Mouse (Mus musculus): ENCODE data around the gene Rictor. TPM values are rescaled to one million over a fixed set of nuclear protein-coding genes. Genes with fewer than 3 reads are reported as not detected.

Rictor gene
- polyA plus RNA-seq (2011; ENCODE audit: insufficient read length, low read depth, missing spikeins), result 46.7 and 66.7 TPM in 2 replicates

DNA sequence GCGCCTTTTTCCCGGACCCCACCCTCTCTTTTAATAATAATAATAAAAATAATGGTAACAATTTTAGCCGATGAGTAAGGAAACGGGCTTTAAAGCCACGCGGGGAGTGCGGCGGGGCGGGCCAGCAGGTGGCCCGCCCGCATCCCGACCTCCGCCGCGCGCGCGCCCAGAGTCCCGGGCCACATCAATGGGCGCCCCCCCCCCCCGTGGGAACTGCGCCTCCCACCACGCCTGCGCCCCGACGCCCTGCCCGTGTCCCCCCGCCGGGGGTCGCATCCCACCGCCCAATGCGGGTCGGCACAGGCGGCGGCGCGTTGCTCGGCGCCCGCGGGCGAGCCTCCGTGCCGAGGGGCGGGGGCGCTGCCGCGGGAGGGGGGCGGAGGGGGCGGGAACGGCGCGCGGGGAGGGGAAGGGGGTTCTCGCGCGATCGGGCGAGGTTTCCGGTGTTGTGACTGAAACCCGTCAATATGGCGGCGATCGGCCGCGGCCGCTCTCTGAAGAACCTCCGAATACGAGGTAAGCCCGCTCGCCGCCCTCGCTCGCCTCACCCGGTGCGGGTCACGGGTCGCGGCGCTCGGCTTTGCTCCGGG, at the start of gene Rictor:
Gene Rictor (plus strand): TSS at position 444 of the 590 bp plus-strand sequence.
- peak within 1 kb of the TSS; percentile 97 for H3K27ac ChIP-seq (ENCODE audit: insufficient read depth, low read length)
- H3K4me3 ChIP-seq (ENCODE audit: insufficient read depth, low read length), result peak within 1 kb of the TSS; percentile 95
- H3K4me1 ChIP-seq (ENCODE audit: control insufficient read depth, insufficient read depth, low read length), result peaks cover 5% of the 10 kb centered on the region
- TF ChIP-seq CTCF (IDR thresholded peaks at IDR 0.05; ENCODE audit: borderline replicate concordance, insufficient read depth, low read length) (no peak), POLR2A (IDR thresholded peaks at IDR 0.05; ENCODE audit: low read depth, low read length) (peak; percentile 82)

DNA sequence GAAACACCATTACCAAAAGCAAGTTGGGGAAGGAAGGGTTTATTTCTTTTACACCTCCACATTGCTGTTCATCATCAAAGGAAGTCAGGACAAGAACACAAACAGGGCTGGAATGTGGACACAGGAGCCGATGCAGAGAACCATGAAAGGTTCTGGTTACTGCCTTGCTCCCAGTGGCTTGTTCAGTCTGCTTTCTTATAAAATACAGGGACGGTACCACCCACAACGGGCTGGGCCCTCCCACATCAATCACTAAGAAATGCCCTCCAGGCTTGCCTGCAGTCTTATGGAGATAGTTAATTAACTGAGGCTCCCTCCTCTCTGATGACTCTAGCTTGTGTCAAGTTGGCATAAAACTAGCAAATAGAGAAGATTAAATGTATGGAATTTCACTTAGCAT, 46.2 kb upstream of the Rictor start:
- peaks cover 4% of the 10 kb centered on the region; the same call in 1 of the 2 replicates for H3K4me1 ChIP-seq (ENCODE audit: control insufficient read depth, insufficient read depth, low read length)
- H3K4me3 ChIP-seq (ENCODE audit: insufficient read depth, low read length), result no peak overlapping the region
- H3K27ac ChIP-seq (ENCODE audit: insufficient read depth, low read length), result no peak overlapping the region
- TF ChIP-seq POLR2A (IDR thresholded peaks at IDR 0.05; ENCODE audit: low read depth, low read length) (no peak), CTCF (IDR thresholded peaks at IDR 0.05; ENCODE audit: borderline replicate concordance, insufficient read depth, low read length) (no peak)

DNA sequence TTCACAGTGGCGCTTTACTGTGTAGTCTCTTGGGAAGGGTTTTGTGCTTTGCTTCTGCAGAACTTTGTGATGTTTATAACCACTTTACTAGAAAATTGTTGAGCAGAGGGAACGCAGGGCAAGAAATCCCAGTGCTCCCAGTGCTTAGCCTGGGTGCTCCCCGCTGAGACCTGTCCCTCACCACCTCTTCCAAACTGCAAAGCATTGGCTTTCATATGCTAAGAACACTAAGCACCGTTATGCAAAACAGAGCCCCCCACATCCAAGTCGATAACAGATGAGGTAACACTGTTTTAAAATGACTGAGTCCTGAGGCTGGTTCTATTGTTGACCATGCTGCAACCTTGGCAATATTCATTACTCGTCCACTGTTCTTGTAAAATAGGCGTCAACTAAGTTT, 44.2 kb upstream of the Rictor start:
- H3K4me3 ChIP-seq (ENCODE audit: insufficient read depth, low read length), result no peak overlapping the region
- TF ChIP-seq POLR2A (IDR thresholded peaks at IDR 0.05; ENCODE audit: low read depth, low read length), result no peak
- no peak for TF ChIP-seq CTCF (IDR thresholded peaks at IDR 0.05; ENCODE audit: borderline replicate concordance, insufficient read depth, low read length)

DNA sequence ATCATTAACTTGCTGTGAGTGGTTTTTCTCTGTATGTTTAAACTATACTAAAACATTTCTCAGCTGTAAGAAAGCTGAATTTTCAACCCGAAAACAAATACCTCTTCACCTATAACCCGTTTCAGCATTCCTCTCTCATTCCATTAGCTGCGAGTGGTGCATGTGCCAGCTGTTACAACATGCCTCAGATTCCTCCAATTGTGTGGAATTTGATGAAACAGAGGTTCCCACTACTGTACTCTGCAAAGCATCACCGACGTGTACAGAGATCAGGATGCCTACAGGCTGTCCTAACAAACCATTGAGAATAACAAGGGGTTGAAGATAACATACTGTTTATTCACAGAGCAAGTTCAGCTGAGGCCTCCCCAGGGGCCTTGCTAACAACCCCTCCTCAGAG, 42.1 kb upstream of the Rictor start:
- H3K4me3 ChIP-seq (ENCODE audit: insufficient read depth, low read length), result no peak overlapping the region
- no peak for TF ChIP-seq POLR2A (IDR thresholded peaks at IDR 0.05; ENCODE audit: low read depth, low read length)
- no peak for TF ChIP-seq CTCF (IDR thresholded peaks at IDR 0.05; ENCODE audit: borderline replicate concordance, insufficient read depth, low read length)
- H3K27ac ChIP-seq (ENCODE audit: insufficient read depth, low read length), result no peak overlapping the region
- peaks cover 4% of the 10 kb centered on the region; the same call in 1 of the 2 replicates for H3K4me1 ChIP-seq (ENCODE audit: control insufficient read depth, insufficient read depth, low read length)

More for the DNA sequence above, 44.2 kb upstream of the Rictor start:
- H3K4me1 ChIP-seq (ENCODE audit: control insufficient read depth, insufficient read depth, low read length), result peaks cover 4% of the 10 kb centered on the region; the same call in 1 of the 2 replicates
- H3K27ac ChIP-seq (ENCODE audit: insufficient read depth, low read length), result no peak overlapping the region

DNA sequence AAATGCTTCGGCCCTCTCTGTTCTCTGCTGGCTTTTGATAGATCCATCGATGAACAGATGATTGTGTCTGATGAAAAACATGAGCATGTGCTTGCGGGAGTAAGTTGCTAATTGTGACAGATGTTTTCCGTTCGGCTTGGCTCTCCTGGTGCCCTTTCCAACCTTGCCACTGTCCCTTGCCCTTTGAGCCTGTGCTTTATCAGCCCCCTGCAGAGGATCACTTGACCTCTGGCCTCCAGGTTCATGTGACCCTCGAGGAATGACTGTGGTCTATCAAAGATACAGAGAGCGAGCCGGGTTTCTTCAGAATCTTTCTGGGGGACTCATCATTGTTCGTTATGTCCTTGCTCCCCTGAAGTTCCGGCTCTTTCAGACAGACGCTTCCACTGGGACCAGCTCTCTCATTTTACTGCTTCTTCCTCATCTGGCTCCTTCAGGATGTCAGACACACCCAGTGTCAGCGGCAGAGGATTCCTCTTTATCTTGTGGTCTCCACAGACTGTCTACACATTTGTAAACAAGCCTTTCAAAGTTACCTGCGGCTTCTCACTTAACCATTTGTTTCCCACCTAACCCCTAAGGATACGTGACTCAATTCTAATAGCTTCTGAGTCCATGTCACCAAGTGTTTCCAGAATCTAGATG, 39.3 kb upstream of the Rictor start:
- H3K27ac ChIP-seq (ENCODE audit: insufficient read depth, low read length), result no peak overlapping the region
- no peak for TF ChIP-seq CTCF (IDR thresholded peaks at IDR 0.05; ENCODE audit: borderline replicate concordance, insufficient read depth, low read length)
- no peak for TF ChIP-seq POLR2A (IDR thresholded peaks at IDR 0.05; ENCODE audit: low read depth, low read length)
- no peak overlapping the region for H3K4me3 ChIP-seq (ENCODE audit: insufficient read depth, low read length)
- H3K4me1 ChIP-seq (ENCODE audit: control insufficient read depth, insufficient read depth, low read length), result peaks cover 4% of the 10 kb centered on the region; the same call in 1 of the 2 replicates

DNA sequence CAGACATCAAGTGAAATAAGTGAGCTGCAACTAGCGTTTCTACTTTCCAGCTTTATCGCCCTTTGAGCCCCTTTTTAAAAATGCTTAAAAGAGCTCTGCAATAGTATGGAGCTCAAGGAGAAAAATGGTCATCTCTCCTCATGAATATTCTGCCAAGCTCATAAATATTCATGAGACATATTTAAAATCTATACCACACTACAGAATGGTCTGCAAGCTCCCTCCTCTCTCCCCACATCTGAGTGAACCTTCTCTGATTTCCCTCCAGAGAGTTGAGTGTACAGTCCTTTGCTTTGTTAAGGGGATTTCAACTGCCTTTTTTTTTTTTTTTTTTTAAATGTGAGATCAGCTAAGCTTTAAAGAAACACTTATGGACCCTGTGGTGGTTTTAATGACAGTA, 29.7 kb upstream of the Rictor start:
- no peak overlapping the region for H3K4me3 ChIP-seq (ENCODE audit: insufficient read depth, low read length)
- no peak overlapping the region for H3K27ac ChIP-seq (ENCODE audit: insufficient read depth, low read length)
- no peaks in the 10 kb centered on the region for H3K4me1 ChIP-seq (ENCODE audit: control insufficient read depth, insufficient read depth, low read length)
- TF ChIP-seq CTCF (IDR thresholded peaks at IDR 0.05; ENCODE audit: borderline replicate concordance, insufficient read depth, low read length), result no peak

DNA sequence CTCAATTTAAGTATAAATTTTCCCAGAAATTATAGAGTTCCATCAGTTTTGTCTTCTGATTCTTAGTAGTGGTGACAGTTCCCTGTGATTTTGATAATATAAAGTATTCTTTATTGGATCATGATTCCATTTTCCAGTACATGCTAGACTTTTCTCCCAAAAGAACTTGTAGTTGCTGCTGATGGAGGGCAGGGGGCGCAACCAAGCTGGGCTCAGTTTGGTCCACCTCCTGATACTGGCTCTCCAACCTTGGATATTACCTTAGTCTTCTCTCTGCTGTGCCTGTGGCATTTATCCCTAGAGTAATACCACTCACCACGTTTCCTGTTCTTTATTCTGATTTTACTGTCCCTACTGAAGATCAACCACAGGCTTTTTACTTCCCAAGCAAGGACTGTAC, 6.0 kb upstream of the Rictor start:
- no peaks in the 10 kb centered on the region for H3K4me1 ChIP-seq (ENCODE audit: control insufficient read depth, insufficient read depth, low read length)
- TF ChIP-seq POLR2A (IDR thresholded peaks at IDR 0.05; ENCODE audit: low read depth, low read length) (no peak), CTCF (IDR thresholded peaks at IDR 0.05; ENCODE audit: borderline replicate concordance, insufficient read depth, low read length) (no peak)
- H3K27ac ChIP-seq (ENCODE audit: insufficient read depth, low read length), result no peak overlapping the region
- H3K4me3 ChIP-seq (ENCODE audit: insufficient read depth, low read length), result no peak overlapping the region

DNA sequence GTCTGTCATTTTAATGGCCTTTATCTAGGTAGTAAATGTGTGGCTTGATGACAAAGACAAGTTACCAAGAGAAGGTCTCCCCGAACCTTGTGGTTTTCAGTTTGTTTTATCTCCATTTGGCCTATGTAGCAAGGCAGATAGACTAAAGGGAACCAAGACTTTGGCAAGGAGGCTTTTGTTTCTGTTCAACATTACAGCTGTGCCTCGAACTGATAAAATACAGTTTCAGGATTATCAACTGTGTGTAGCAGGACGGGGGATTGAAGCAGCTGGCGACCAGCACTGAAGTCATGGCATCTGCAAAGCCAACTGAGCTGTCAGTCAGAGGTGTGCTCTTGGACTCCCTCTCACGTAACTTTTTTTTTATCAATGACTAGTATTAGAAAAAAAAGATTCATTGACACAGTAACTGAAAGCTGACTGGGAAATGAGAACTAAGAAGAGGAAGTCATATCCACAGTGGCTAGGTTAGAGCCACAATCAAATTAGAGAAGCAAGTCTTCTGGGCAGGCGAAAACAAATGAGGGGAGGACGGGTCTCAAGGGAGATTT, 2.8 kb upstream of the Rictor start:
- Histone ChIP-seq H3K4me3 (ENCODE audit: insufficient read depth, low read length) (no peak overlapping the region), H3K4me1 (ENCODE audit: control insufficient read depth, insufficient read depth, low read length) (no peaks in the 10 kb centered on the region; the same call in 1 of the 2 replicates), H3K27ac (ENCODE audit: insufficient read depth, low read length) (no peak overlapping the region)
- no peak for TF ChIP-seq POLR2A (IDR thresholded peaks at IDR 0.05; ENCODE audit: low read depth, low read length)
- TF ChIP-seq CTCF (IDR thresholded peaks at IDR 0.05; ENCODE audit: borderline replicate concordance, insufficient read depth, low read length), result no peak

DNA sequence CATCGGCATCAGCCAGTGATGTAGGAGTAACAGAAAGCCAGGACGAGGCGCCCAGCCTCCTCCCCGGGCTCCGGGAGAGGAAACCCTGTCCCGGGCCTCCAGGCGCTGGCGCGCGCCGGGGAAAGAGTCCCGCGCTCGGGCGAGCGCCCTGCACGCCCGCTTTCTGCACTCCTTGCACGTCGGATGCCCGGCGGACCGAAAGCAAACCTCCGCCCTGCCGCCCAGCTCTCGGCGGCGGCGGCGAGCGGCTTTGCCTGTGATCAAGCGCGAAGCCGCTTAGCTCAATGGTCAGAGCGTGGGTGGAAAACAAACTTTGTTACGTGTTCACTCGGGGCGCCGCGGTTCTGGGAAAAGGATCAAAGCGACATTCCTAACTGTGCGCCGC, 636 bp upstream of the Rictor start:
- TF ChIP-seq CTCF (IDR thresholded peaks at IDR 0.05; ENCODE audit: borderline replicate concordance, insufficient read depth, low read length) (no peak), POLR2A (IDR thresholded peaks at IDR 0.05; ENCODE audit: low read depth, low read length) (peak; percentile 48; the same call in 1 of the 2 replicates)
- Histone ChIP-seq H3K27ac (ENCODE audit: insufficient read depth, low read length) (peak overlapping the region; percentile 97), H3K4me3 (ENCODE audit: insufficient read depth, low read length) (peak overlapping the region; percentile 83), H3K4me1 (ENCODE audit: control insufficient read depth, insufficient read depth, low read length) (peaks cover 1% of the 10 kb centered on the region)

Measured in embryonic fibroblast, embryonic 13.5 days (primary cell).